Mouse (Mus musculus): ENCODE measurements around the gene Syn2.

Gene Syn2

DNA sequence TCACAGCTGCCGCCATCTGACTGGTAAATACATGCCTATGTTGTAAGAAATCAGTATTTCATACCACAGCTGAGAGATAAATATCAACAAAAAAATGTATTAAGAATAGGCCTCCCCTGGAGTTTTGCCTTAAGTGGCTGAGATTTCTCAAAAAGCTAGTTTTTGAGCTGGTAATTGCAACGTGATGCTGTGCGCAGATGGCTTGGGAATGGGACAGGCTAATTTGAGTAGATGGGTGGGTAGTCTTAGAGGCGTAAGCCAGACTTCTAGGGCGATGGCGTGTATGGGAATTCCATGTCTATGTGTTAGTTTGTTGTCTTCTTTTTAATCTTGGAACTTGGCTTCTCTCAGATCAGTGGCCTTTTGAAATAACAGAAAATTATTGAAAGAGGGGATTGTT is 157.1 kb downstream of the Syn2 start:
- no peak for DNase-seq (ENCODE audit: low read depth)

DNA sequence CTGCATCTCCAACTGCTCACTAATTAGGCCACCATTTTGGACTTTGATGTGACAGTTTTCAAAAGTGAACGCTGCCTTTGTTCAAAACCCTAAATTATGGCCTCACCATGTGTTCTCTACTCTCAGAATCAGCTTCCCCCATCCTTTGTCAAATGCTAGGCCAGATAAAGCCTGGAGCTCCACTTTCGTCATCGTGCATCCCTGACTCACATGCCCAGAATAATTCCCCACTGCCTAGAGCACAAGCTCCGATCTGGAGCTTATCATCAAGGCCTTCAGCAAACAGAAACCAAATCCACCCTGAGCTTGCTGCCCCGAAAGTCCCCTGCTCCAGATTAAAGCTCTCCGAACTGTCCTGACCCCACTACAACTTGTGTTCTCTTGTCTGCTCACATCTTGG is 157.9 kb downstream of the Syn2 start:
- DNase-seq (ENCODE audit: low read depth), result no peak

DNA sequence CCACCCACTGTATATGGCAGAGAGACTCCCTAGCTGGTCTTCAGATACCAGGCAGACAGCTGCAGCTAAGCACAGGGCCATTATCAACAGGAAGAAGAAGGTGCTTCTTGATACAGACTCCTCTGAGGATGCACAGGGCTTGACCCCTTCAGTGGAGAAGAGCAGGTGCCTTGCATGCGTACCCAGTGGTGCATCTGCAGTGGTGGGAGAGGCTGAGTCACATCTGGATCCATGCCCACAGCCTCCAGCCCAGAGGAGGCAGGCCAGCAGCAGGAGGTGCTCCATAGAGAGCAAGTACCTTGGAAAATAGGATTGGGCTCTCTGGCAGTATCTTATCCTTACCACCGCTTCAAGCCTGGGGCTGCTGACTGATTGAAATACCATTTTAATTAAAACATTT is 159.2 kb downstream of the Syn2 start:
- no peak for DNase-seq (ENCODE audit: low read depth)

DNA sequence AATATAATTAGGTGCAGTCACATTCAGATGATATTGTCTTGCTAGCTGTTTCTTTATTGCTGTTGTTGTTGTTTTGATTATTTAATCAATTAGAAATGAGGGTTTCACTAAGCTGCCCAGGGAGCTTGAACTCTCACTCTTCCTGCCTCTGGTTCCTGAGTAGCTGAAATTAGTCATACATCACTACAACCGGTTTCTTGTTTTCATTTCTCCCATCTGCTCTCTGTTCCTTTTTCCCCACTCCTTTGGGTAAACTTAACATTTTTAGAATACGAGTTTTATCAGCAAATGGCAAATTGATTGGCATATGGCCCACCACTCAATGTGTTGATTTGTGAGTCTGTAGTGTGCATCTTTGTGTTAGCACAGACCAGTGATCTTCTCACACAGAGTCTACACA is 172.4 kb downstream of the Syn2 start:
- DNase-seq (ENCODE audit: low read depth), result no peak

DNA sequence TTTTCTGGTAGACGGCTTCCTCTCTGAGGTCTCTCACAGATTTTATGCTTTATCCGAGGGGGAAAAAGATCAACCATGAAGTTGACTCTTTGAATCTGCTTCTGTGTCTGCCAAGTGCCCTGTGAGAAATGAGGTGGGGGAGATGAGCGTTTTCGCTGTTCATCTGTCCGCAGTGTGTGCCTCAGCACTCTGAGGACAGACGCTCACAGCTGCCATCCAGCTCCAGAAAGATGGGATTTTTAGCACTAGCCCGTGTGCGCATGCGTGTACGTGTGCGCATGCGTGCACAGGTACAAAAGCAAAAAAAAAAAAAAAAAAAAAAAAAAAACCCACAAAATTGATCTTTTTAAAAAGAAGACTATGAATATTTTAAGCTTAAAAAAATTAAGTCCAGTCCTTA is 178.1 kb downstream of the Syn2 start:
- no peak for DNase-seq (ENCODE audit: low read depth)

DNA sequence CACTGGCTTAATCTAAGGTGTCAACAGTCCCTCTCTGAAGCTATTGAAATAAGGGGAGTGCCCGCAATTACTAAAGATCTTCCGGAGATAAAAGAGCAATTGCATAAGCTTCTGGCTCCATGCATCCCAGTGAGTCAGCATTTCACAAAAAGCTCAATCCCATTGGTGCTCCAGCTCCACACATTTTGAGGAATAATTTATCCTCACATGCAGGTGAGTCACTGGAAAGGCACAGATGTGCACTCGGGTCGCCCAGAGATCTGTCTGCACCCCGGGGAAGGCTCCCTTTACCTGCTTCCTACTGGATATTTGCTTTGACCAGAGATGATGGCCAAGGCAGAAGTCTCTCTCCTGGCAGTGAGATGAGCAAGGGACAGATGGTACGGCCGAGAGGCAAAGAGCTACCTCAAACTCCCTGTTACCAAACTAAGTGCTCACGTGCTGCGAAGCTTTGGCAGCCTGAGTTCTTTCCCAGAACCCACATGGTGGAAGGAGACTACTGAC is 178.6 kb downstream of the Syn2 start:
- DNase-seq (ENCODE audit: low read depth), result no peak

DNA sequence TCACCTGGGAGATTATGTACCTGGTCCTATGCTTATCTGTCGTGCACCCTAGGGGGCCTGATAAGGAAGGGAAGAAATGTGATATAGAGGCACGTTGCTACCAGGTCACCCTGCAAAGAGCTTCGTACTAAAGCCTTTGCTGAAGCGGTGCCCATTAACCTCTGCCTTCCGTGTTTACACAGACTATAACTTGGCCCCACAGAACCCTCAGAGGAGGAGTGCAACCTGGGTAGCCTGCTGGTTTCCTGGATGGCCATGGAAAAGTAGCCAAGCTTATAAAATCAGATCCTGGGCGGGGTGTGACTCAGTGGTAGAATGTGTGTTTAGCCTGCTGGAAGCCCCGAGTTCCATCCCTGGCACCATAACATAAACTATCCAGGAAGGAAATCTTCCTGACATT is 179.2 kb downstream of the Syn2 start:
- no peak for DNase-seq (ENCODE audit: low read depth)

DNA sequence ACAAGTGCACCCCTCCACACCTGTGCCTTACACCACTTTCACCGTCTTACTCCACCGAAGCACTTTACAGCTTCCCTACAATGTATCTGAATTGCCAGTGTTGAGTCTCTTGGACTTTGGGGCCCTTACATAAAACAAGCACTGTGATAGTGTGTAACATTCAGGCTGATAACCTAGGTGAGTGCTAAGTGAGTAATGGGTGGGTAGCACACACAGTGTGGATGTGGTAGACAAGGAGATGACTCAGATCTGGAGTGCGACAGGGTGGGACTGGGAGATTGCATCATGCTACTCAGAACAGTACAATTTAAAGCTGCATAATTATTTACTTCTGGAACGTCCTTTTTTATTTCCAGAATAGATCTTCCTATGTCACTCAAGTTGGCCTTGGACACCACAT is 181.1 kb downstream of the Syn2 start:
- no peak for DNase-seq (ENCODE audit: low read depth)

DNA sequence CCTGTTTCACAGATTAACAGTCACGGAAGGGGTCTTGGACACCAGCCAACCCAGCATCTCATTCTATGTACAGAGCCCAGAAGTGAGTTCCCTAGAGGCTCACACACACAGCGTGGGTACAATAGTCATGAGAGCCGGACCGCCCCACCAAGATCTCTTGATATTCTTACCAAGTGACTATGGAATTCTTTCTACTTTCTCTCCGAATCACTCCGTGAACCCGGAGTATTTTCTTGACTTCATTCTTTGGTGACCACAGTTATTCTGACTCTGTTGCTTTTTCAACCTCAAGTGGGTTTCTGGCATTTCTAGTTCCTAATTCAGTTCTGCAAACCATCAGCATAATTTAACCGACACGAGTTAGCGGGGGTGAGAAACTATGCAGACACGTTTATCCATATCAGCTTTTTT is 182.1 kb downstream of the Syn2 start:
- DNase-seq (ENCODE audit: low read depth), result no peak

DNA sequence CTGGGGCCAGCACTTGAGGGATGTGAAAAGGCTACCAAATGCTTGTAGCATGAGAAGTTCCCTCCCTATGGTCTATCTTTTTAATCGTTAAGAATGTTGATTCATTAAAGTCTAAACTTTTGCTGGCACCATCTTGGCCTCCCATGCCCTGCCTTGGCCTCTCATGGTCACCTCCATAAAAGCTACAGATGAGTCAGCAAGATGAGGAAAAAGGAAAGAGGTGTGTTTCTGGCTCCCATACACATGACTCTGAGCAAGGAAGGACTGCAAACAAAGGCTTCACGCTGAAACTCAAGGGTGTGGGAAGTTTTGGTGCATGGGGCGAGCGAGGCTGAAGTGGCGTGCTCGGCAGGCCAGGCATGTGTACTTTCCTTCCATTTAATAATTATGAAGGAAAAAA is 184.1 kb downstream of the Syn2 start:
- no peak for DNase-seq (ENCODE audit: low read depth)

DNA sequence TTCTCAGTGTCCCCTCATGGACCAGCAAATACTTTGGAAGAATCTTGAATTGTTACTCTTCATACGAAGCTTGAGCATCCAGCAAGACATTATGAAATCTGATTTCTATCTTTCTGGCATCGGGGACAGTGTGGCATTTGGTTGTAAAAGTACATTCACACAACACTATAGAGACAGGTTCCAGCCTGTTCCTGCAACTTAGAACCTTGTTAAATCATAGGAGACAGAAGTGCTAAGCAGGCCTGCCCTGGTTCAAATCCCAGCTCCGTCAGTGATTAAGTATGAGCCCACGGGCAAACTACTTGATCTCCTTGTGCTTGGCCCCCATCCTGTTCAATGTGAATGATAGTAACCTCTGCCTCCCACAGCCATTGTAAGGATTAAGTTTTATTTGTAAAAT is 185.0 kb downstream of the Syn2 start:
- no peak for DNase-seq (ENCODE audit: low read depth)

DNA sequence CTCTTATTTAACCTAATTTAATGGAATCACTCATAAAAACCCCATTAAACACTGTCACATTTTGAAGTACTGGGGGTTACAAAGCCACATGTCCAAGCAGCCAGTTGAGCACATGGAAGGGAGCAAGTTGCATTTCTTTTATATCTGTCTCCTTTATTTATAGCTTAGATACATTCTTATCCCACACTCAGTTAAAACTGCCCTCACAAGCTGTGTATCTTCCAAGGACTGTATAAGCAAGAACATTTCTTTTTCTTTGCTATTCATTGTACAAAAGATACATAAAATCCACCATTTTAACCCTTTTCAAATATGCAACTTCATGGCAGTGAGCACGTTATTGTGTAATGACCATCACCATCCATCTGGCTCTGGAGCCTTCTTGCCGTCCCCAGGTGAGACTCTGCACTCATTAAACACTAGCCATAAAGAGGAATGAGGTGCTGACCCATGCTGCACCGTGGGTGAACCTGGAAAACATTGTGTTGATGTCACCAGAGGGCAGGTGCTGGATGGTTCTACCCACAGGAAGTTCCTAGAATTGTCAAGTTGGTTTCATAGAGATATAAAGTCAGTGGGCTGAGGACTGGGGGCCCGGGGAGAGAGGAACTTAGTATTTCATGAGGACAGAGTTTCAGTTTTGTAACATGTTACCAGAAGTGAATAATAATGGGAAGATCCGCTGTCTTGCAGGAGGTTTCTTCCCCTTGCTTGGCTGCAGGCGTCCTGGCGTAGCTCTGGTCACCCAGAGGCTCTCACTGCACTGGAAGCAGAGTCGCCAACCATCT is 186.4 kb downstream of the Syn2 start:
- no peak for DNase-seq (ENCODE audit: low read depth)

DNA sequence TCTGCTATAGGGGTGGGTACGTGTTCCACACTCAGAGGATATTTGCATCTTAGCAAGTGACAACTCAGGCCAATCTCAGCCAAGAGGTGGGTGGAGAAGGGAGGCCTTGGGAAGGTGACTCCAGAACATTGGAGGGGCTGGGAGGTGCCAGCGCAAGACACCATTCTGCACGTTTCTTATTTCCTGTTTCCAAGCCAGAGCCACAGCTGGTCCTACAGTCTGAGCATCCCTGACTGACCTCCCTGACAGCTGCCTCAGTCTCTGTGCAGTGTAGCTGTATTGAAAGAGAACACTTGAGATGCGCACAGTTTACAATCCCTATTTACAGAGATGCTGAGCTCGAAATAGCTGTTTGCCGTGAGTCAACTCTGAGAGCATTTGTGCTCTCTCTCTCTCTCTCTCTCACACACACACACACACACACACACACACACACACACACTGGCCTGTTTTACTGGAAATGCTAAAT is 187.2 kb downstream of the Syn2 start:
- DNase-seq (ENCODE audit: low read depth), result no peak

DNA sequence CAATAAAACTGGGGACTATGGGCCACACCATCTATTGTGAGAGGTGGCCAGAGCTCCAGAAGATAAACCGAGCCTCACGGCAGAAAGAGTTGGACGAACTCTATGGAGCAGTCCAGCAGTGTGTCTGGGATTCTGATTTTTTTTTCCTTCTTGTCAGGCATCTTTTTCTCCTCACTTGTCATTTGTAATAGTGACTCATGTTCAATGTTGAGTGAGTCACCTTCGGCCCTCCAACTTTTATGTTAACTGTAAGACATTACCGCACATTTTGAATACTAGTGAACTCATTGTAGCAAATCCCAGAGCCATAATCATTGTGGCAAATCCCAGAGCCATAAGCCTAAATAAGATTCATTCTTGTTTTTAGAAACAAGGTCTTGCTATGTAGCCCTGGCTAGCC is 188.3 kb downstream of the Syn2 start:
- no peak for DNase-seq (ENCODE audit: low read depth)

DNA sequence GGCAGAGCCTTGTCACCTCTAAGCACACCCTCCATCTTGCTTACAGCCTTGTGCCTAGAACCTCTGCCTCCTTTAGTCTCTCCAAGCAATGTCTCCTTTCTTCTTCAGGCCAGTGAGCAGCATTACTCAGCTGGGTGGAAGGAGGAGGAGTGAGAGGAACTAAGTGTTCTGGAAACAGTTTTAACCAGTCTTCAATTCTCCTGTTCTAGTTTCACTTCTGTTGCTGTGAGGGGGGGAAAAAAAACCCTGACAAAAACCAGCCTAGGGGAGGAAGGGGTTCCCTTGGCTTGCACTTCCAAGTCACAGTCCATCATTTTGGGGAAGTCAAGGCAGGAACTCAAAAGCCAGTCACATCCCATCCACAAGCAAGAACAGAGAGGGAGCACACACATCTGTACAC is 196.3 kb downstream of the Syn2 start:
- no peak for DNase-seq (ENCODE audit: low read depth)

All from c-Kit-positive CD71-positive TER-119-negative erythroid progenitor cells, embryonic 14.5 days (primary cell).